Mouse (Mus musculus) embryonic stem cell, embryonic (primary cell): ENCODE measurements around the gene Cstb.

Experiments
- CTCF ChIA-PET, 4 experiments: fragments of 300-600 bp in 2 of 4; fragments of 350-600 bp in 2 of 4; sonication (Branson Sonifier 250); formaldehyde crosslinking; loops; one replicate each; lab custom pipeline; 2022; ENCODE audit warnings: inconsistent platforms in 2 of 4; lab: Charles Lee
- POLR2A ChIA-PET, 4 experiments: fragments of 300-600 bp in 2 of 4; fragments of 350-600 bp in 2 of 4; sonication (Branson Sonifier 250); formaldehyde crosslinking; loops; one replicate each; lab custom pipeline; 2022; ENCODE audit warnings: antibody characterized with exemption in 4 of 4, inconsistent platforms in 1 of 4; lab: Charles Lee

Cstb gene

DNA sequence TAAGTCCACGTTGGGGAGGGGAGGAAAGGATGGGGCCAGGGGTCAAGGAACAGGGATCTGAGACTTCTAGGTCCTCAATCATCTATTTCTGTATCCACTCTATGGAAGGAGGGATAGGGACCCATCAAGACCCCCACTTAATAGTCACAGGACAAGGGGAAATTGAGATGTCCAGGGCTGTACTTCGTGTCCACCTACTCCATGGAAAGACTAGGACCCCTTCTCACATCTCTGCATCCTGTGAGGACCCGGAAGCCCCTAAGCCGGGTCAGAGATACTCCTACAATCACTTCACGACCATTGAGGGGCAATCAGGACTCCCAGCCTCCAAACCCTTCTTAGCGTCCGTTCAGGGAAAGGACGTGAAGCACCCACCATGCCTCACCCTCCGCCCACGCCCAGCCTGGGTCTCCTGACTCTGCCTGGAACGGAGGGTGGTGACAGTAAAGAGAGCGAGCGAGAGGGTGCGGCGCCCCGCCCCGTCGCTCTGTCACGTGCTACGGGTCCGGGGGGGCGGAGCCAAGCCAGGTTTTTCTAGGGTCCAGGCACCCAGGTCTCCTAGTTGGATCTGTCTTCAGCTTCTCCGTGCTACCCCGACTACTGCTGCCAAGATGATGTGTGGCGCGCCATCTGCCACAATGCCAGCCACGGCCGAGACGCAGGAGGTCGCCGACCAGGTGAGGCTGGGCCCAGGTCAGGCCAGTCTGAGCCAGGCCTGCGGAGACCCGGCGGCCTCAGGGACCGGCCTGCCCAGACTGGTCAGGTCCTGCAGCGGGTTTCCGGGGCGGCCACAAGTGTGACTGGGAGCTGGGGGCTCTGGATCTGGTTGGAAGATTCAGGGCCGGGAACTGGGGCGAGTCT, at the start of gene Cstb:
Gene Cstb (plus strand): TSS at position 489 of the 861 bp plus-strand sequence.
- POLR2A ChIA-PET = interaction anchor here (0.6 to 7.5 kb wide), 57 partner anchors 8 to 1355 kb away, joined by 3 to 108 read pairs (median 4); partner anchors contain the start of genes Pdxk (in 3 of the 4), Rrp1 (in 3 of the 4), Trappc10 (in 2 of the 4) and Cdc34 (in 1 of the 4)
- CTCF ChIA-PET = interaction anchor here in 2 of 4 experiments (0.6 to 3.3 kb wide), 10 partner anchors 8 to 1070 kb away, joined by 3 to 19 read pairs (median 6); partner anchors contain the start of gene Rrp1 (in 1 of the 2)

GRCm38 (mm10) chr10:78378516-78378915, 47.0 kb upstream of the Cstb start:
- CTCF ChIA-PET = interaction anchor here (0.6 to 2.1 kb wide), 44 partner anchors 11 to 1202 kb away, joined by 3 to 18 read pairs (median 4); partner anchors contain the start of genes Trappc10 (in 3 of the 4), Pdxk (in 1 of the 4) and Rrp1 (in 1 of the 4)
- POLR2A ChIA-PET = interaction anchor here in 3 of 4 experiments (0.6 to 1.9 kb wide), 11 partner anchors 8 to 134 kb away, joined by 3 to 6 read pairs (median 3); partner anchors contain the start of gene Trappc10 (in 1 of the 3)

- ChIA-PET POLR2A (interaction anchor here in 2 of 4 experiments (0.7 to 2.3 kb wide), 4 partner anchors 17 to 527 kb away, joined by 3 to 6 read pairs (median 4); no protein-coding TSS in a partner anchor), CTCF (interaction anchor here in 3 of 4 experiments (0.7 to 1.3 kb wide), 5 partner anchors 8 to 148 kb away, joined by 3 to 9 read pairs (median 3); no protein-coding TSS in a partner anchor)
These were observed 41.9 kb upstream of the Cstb start for GRCm38 (mm10) chr10:78383567-78383966.

DNA sequence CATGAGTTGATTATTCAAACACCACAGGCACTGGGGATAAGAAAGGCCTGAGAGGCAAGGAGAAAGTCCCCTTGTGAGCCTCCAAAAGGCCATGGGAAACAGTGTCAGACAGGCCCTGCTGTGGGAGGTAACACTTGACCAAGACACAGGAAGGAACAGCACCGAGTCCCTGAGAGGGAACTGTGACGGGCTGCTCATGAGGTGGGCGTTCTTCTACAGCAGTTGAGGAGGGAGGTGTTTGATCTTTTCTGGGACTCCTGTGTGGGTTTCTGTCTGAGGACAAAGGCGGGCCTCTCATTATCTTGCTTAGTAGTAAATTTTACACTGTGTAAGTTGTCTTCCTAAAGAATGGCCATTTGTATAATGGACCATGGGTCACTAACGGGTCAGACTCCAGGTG, 39.9 kb upstream of the Cstb start:
- ChIA-PET POLR2A (interaction anchor here in 1 of 4 experiments (0.6 kb wide), 1 partner anchor 315 kb away, joined by 3 read pairs; no protein-coding TSS in a partner anchor), CTCF (interaction anchor here in 2 of 4 experiments (0.7 to 1.6 kb wide), 2 partner anchors 11 to 96 kb away, joined by 4 to 10 read pairs; no protein-coding TSS in a partner anchor)

GRCm38 (mm10) chr10:78388216-78388980, 37.1 kb upstream of the Cstb start:
- ChIA-PET POLR2A (interaction anchor here in 2 of 4 experiments (0.6 to 1.8 kb wide), 2 partner anchors 22 to 644 kb away, joined by 3 to 4 read pairs; no protein-coding TSS in a partner anchor), CTCF (interaction anchor here in 2 of 4 experiments (0.5 to 1.4 kb wide), 4 partner anchors 10 to 635 kb away, joined by 3 to 7 read pairs (median 4); partner anchors contain the start of gene Rrp1 (in 1 of the 2))

DNA sequence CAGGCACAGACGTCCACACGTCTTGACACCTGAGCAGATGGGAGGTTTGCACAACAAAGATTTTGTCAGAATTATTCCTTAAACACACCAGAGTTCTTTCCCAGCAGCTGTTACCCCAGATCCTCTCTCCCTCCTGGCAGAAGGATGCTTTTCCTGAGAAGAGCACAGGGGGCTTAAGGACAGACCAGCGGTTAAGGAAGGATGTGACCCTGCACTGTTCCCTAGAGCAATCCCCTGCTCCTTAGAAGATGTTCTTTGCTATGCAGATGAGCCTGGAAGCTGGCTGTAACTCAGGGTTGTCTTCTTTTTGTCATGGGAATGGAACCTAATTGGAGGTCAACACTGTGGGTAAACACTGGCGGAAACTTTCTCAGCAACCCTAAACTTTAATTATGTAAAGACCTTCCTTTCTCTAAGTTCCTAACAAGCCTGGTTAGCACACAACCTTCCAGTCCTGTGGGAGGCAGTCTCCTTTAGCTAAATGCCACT, 34.4 kb upstream of the Cstb start:
- ChIA-PET POLR2A (interaction anchor here in 3 of 4 experiments (0.7 to 1.8 kb wide), 19 partner anchors 12 to 1660 kb away, joined by 3 to 11 read pairs (median 4); partner anchors contain the start of gene Pdxk (in 1 of the 3)), CTCF (interaction anchor here in 3 of 4 experiments (0.6 to 2.7 kb wide), 36 partner anchors 8 to 874 kb away, joined by 3 to 28 read pairs (median 4); partner anchors contain the start of genes Pfkl (in 1 of the 3), Pwp2 (in 1 of the 3), Rrp1 (in 1 of the 3) and Trappc10 (in 1 of the 3))

DNA sequence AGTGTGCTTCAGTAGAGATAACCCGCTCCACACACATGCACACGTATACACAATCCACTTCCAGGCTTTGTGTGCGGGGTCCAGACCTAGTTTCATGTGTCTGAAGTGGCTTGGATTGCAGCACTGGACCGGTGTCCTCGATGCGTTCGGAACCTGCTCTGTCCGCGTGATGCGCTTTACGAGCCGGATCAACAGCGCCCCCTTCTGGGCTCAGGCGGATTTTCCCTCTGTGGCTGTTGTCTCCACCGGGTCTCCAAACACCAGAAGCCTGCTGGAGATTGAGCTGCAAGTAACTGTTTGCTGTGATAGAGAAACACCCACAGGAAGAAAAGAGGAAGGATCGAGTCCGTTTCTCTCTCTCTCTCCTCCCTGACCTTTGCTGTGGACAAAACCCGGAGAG, 33.4 kb upstream of the Cstb start:
- CTCF ChIA-PET = interaction anchor here (0.6 to 2.7 kb wide), 74 partner anchors 8 to 1040 kb away, joined by 3 to 28 read pairs (median 4); partner anchors contain the start of genes Pwp2 (in 2 of the 4), Rrp1 (in 2 of the 4) and Trappc10 (in 1 of the 4)
- POLR2A ChIA-PET = interaction anchor here (0.6 to 1.8 kb wide), 21 partner anchors 13 to 148 kb away, joined by 3 to 11 read pairs (median 4); partner anchors contain the start of gene Trappc10 (in 1 of the 4)

DNA sequence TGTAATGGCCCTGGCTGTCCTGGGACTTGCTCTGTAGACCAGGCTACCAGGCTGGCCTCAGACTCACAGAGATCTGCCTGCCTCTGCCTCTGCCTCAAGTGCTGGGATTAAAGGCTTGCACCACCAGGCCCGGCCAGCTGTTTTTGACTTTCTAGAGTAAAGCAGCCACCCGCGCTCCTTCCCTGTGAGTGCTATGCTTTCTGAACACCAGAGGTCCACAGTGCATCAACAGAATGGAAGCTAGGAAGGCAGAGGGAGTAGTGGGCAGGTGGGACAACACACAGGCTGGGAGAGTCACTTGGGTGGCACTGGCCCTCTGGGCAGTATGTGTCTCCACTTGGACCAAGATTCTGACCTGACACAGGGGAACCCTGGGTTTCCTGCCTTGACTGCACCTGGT, 30.1 kb upstream of the Cstb start:
- ChIA-PET CTCF (interaction anchor here (0.6 to 2.2 kb wide), 23 partner anchors 11 to 379 kb away, joined by 3 to 18 read pairs (median 4); partner anchors contain the start of genes Rrp1 (in 2 of the 4) and D10Jhu81e (in 1 of the 4)), POLR2A (interaction anchor here in 3 of 4 experiments (0.9 to 2.0 kb wide), 7 partner anchors 12 to 87 kb away, joined by 3 to 6 read pairs (median 4); partner anchors contain the start of genes Pdxk (in 1 of the 3) and Rrp1 (in 1 of the 3))

GRCm38 (mm10) chr10:78395819-78396624, 29.4 kb upstream of the Cstb start:
- POLR2A ChIA-PET = interaction anchor here in 3 of 4 experiments (0.6 to 2.0 kb wide), 17 partner anchors 9 to 1657 kb away, joined by 3 to 7 read pairs (median 4); partner anchors contain the start of genes Pdxk (in 1 of the 3) and Rrp1 (in 1 of the 3)

DNA sequence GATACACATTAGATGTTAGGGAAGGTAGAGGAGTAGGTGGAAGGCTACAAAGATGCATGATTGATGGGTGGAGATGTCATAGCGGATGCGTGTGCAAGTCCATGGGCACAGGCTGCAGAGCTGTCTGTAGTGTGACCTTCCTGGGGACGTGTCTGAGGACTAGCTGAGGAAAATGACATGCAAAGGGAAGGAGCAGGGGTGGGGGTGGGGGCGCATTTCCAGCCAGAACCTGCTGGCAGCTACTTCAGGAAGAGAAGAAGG, 28.9 kb upstream of the Cstb start:
- POLR2A ChIA-PET = interaction anchor here in 3 of 4 experiments (0.6 to 2.0 kb wide), 15 partner anchors 9 to 1657 kb away, joined by 3 to 7 read pairs (median 4); partner anchors contain the start of genes Pdxk (in 1 of the 3) and Rrp1 (in 1 of the 3)

More at GRCm38 (mm10) chr10:78395819-78396624, 29.4 kb upstream of the Cstb start:
- CTCF ChIA-PET = interaction anchor here (0.6 to 2.2 kb wide), 64 partner anchors 10 to 470 kb away, joined by 3 to 18 read pairs (median 4); partner anchors contain the start of genes Rrp1 (in 3 of the 4), Pwp2 (in 2 of the 4), D10Jhu81e (in 1 of the 4) and Icosl (in 1 of the 4)

DNA sequence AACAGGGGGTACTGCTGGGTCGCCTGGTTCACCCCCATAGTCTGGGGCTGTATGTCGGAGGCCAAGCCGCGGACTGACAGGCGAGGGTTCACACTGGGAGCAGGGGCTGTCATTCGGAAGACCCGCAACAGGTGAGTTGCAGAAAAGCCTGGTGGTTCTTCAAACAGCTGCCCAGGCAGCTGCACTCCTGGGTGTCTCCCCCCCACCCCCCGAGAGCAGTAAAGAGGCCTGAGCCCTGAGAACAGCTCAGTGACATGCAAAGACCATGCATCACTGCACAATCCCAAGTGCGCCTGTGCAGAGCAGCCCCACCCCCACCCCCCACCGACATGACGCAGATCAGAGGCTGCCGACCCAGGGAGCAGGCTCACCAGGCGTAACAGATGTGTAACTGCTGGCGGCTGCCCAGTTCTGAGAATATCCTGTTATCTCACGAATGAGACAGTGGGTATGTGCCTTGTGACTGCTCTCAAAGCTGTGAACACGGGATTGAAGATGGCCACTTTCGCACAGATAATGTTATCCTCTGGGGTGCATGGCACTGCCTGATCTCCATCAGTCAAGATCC, 26.3 kb upstream of the Cstb start:
- ChIA-PET POLR2A (no interaction called here), CTCF (interaction anchor here in 2 of 4 experiments (0.6 kb wide), 2 partner anchors 33 to 1666 kb away, joined by 4 to 12 read pairs; no protein-coding TSS in a partner anchor)

More for the DNA sequence above, 28.9 kb upstream of the Cstb start:
- CTCF ChIA-PET = interaction anchor here (0.6 to 2.2 kb wide), 51 partner anchors 10 to 470 kb away, joined by 3 to 18 read pairs (median 4); partner anchors contain the start of genes Rrp1 (in 3 of the 4), Pwp2 (in 2 of the 4), D10Jhu81e (in 1 of the 4) and Icosl (in 1 of the 4)

GRCm38 (mm10) chr10:78401127-78401526, 24.3 kb upstream of the Cstb start:
- POLR2A ChIA-PET = interaction anchor here in 1 of 4 experiments (3.5 kb wide), 1 partner anchor 11 kb away, joined by 14 read pairs; the partner anchor contains the start of gene Rrp1
- CTCF ChIA-PET = interaction anchor here in 1 of 4 experiments (1.1 kb wide), 1 partner anchor 40 kb away, joined by 3 read pairs; no protein-coding TSS in a partner anchor

- POLR2A ChIA-PET = interaction anchor here in 3 of 4 experiments (0.6 to 3.5 kb wide), 5 partner anchors 10 to 1343 kb away, joined by 3 to 14 read pairs (median 6); partner anchors contain the start of gene Rrp1 (in 2 of the 3)
- CTCF ChIA-PET = interaction anchor here in 3 of 4 experiments (0.6 to 1.1 kb wide), 4 partner anchors 10 to 482 kb away, joined by 3 to 5 read pairs (median 4); partner anchors contain the start of gene Rrp1 (in 1 of the 3)
These were observed 23.1 kb upstream of the Cstb start for GRCm38 (mm10) chr10:78402301-78402922.

DNA sequence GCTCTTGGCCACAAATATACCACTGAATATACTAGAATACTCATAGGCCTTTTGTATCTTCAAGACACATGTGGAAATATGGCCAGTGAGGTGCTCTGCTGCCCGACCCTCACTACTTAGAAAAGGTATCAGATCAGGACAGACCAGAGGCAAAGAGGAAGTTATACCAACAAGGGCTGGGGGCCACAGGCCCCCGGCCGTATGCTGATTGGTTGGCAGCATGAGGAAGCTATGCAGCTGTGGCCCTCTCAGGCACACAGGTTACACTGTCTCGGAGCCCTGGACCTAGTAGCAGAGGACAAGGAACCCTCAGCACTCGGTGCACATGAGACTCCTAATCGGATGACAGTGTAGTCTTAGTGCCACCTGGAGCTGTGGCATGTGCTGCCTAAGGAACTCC, 19.3 kb upstream of the Cstb start:
- CTCF ChIA-PET = interaction anchor here in 1 of 4 experiments (0.5 to 1.3 kb wide), 3 partner anchors 10 to 52 kb away, joined by 3 read pairs; no protein-coding TSS in a partner anchor
- POLR2A ChIA-PET = interaction anchor here in 3 of 4 experiments (1.2 to 2.0 kb wide), 3 partner anchors 10 to 81 kb away, joined by 4 to 11 read pairs (median 6); partner anchors contain the start of gene Cstb (in 1 of the 3)
